Mouse (Mus musculus): ENCODE data around the gene Ifna11. TPM values are rescaled to one million over a fixed set of nuclear protein-coding genes. Genes with fewer than 3 reads are reported as not detected.
A peak's percentile ranks its signal among the peaks of the same experiment; 100 is the strongest.

Ifna11 gene
- polyA plus RNA-seq, 1 experiment from 2014 or later: not detected

GRCm38 (mm10) chr4:88859214-88859613, 39.5 kb downstream of the Ifna11 start:
- no peak overlapping the region for H3K9ac ChIP-seq (ENCODE audit: low read depth, low read length)
- H3K27me3 ChIP-seq (replicated peaks; ENCODE audit: control insufficient read depth, insufficient read depth, low read length): no peaks in the 10 kb centered on the region
- no peaks in the 10 kb centered on the region for H3K4me1 ChIP-seq (ENCODE audit: control insufficient read depth, insufficient read depth, low read depth, low read length)
- no peaks in the 10 kb centered on the region for H3K9me3 ChIP-seq (ENCODE audit: control insufficient read depth, low read length)
- H3K4me2 ChIP-seq (ENCODE audit: low read length): no peak overlapping the region
- no peak overlapping the region for H3K4me3 ChIP-seq (ENCODE audit: low read length)
- no peaks in the 10 kb centered on the region for H3K36me3 ChIP-seq (ENCODE audit: control insufficient read depth, insufficient read depth, low read length)
- ATAC-seq: no peak
- H3K27ac ChIP-seq (ENCODE audit: low read depth, low read length): no peak overlapping the region

DNA sequence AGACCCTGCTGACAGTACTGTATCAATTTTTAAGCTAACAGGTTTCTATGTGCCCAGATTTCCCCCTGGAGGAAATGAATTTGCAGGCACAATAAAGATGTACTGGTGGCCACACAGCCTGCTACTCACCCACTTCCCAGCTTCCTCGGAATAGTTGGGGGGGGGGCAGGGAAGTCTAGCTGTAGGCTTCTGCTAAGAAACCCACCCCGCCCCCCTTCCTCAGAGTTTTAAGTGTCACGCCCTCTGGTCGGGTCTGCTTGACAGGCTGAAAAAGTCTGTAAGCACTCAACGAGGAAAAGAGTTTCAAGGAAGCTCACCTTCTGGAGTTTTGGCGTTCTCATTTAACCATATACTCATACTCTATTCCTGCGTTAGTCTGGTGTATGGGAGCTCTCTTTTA, 43.5 kb downstream of the Ifna11 start:
- H3K9ac ChIP-seq (ENCODE audit: low read depth, low read length): no peak overlapping the region
- H3K27ac ChIP-seq (ENCODE audit: low read depth, low read length): no peak overlapping the region
- no peaks in the 10 kb centered on the region for H3K36me3 ChIP-seq (ENCODE audit: control insufficient read depth, insufficient read depth, low read length)
- ATAC-seq: no peak
- no peaks in the 10 kb centered on the region for H3K9me3 ChIP-seq (ENCODE audit: control insufficient read depth, low read length)
- 3% methylated on average over 7 of the region's 7 CpGs for WGBS
- H3K4me3 ChIP-seq (ENCODE audit: low read length): no peak overlapping the region
- H3K4me1 ChIP-seq (ENCODE audit: control insufficient read depth, insufficient read depth, low read depth, low read length): peaks cover 2% of the 10 kb centered on the region
- H3K4me2 ChIP-seq (ENCODE audit: low read length): no peak overlapping the region
- H3K27me3 ChIP-seq (replicated peaks; ENCODE audit: control insufficient read depth, insufficient read depth, low read length): no peaks in the 10 kb centered on the region; the same call in 1 of the 2 replicates

- peaks cover 2% of the 10 kb centered on the region for H3K4me1 ChIP-seq (ENCODE audit: control insufficient read depth, insufficient read depth, low read depth, low read length)
- no peak overlapping the region for H3K4me3 ChIP-seq (ENCODE audit: low read length)
- ATAC-seq: no peak
- no peak overlapping the region for H3K4me2 ChIP-seq (ENCODE audit: low read length)
- H3K36me3 ChIP-seq (ENCODE audit: control insufficient read depth, insufficient read depth, low read length): no peaks in the 10 kb centered on the region
- no peaks in the 10 kb centered on the region; the same call in 1 of the 2 replicates for H3K27me3 ChIP-seq (replicated peaks; ENCODE audit: control insufficient read depth, insufficient read depth, low read length)
- H3K9ac ChIP-seq (ENCODE audit: low read depth, low read length): no peak overlapping the region
- no peaks in the 10 kb centered on the region for H3K9me3 ChIP-seq (ENCODE audit: control insufficient read depth, low read length)
- WGBS: 71% methylated on average over 9 of the region's 9 CpGs
- H3K27ac ChIP-seq (ENCODE audit: low read depth, low read length): no peak overlapping the region
Measured at GRCm38 (mm10) chr4:88864599-88864998, 44.8 kb downstream of the Ifna11 start.

- Histone ChIP-seq H3K4me1 (ENCODE audit: control insufficient read depth, insufficient read depth, low read depth, low read length) (peaks cover 2% of the 10 kb centered on the region), H3K27me3 (replicated peaks; ENCODE audit: control insufficient read depth, insufficient read depth, low read length) (no peaks in the 10 kb centered on the region; the same call in 1 of the 2 replicates), H3K36me3 (ENCODE audit: control insufficient read depth, insufficient read depth, low read length) (no peaks in the 10 kb centered on the region), H3K4me2 (ENCODE audit: low read length) (no peak overlapping the region), H3K9me3 (ENCODE audit: control insufficient read depth, low read length) (no peaks in the 10 kb centered on the region), H3K4me3 (ENCODE audit: low read length) (no peak overlapping the region), H3K9ac (ENCODE audit: low read depth, low read length) (no peak overlapping the region), H3K27ac (ENCODE audit: low read depth, low read length) (no peak overlapping the region)
- ATAC-seq: no peak
- 60% methylated on average over 6 of the region's 6 CpGs for WGBS
Measured at GRCm38 (mm10) chr4:88865011-88865569, 45.3 kb downstream of the Ifna11 start.

GRCm38 (mm10) chr4:88867366-88867925, 47.7 kb downstream of the Ifna11 start:
- Histone ChIP-seq H3K27me3 (replicated peaks; ENCODE audit: control insufficient read depth, insufficient read depth, low read length) (no peaks in the 10 kb centered on the region; the same call in 1 of the 2 replicates), H3K9me3 (ENCODE audit: control insufficient read depth, low read length) (no peaks in the 10 kb centered on the region), H3K36me3 (ENCODE audit: control insufficient read depth, insufficient read depth, low read length) (no peaks in the 10 kb centered on the region), H3K4me1 (ENCODE audit: control insufficient read depth, insufficient read depth, low read depth, low read length) (peaks cover 2% of the 10 kb centered on the region), H3K27ac (ENCODE audit: low read depth, low read length) (no peak overlapping the region), H3K4me2 (ENCODE audit: low read length) (peak overlapping the region; percentile 94), H3K4me3 (ENCODE audit: low read length) (peak overlapping the region; percentile 52), H3K9ac (ENCODE audit: low read depth, low read length) (peak overlapping the region; percentile 53; the same call in 1 of the 2 replicates)
- 1% methylated on average over 8 of the region's 8 CpGs for WGBS
- peak; percentile 80 for ATAC-seq

- H3K36me3 ChIP-seq (ENCODE audit: control insufficient read depth, insufficient read depth, low read length): no peaks in the 10 kb centered on the region
- peak overlapping the region; percentile 52 for H3K4me3 ChIP-seq (ENCODE audit: low read length)
- peaks cover 2% of the 10 kb centered on the region for H3K4me1 ChIP-seq (ENCODE audit: control insufficient read depth, insufficient read depth, low read depth, low read length)
- H3K9ac ChIP-seq (ENCODE audit: low read depth, low read length): peak overlapping the region; percentile 53
- no peak overlapping the region for H3K27ac ChIP-seq (ENCODE audit: low read depth, low read length)
- H3K9me3 ChIP-seq (ENCODE audit: control insufficient read depth, low read length): no peaks in the 10 kb centered on the region
- WGBS: 7% methylated on average over 31 of the region's 31 CpGs
- ATAC-seq: peak; percentile 74
- no peaks in the 10 kb centered on the region; the same call in 1 of the 2 replicates for H3K27me3 ChIP-seq (replicated peaks; ENCODE audit: control insufficient read depth, insufficient read depth, low read length)
- H3K4me2 ChIP-seq (ENCODE audit: low read length): peak overlapping the region; percentile 94
Measured at GRCm38 (mm10) chr4:88867926-88868911, 48.5 kb downstream of the Ifna11 start.

Other genes with a start within 250 kb of the Ifna11 start
- gene Ifna14, start 248.2 kb upstream of the Ifna11 start, polyA plus RNA-seq (2015; fragmentation: Nextera tagmentation; extraction: Ambion mirVana): not detected in 2 replicates
- gene Ifna9, start 227.6 kb upstream of the Ifna11 start, polyA plus RNA-seq (2015; fragmentation: Nextera tagmentation; extraction: Ambion mirVana): not detected in 2 replicates
- gene Ifna12, start 216.6 kb upstream of the Ifna11 start, polyA plus RNA-seq (2015; fragmentation: Nextera tagmentation; extraction: Ambion mirVana): not detected in 2 replicates
- gene C87499, start 185.5 kb upstream of the Ifna11 start, polyA plus RNA-seq (2015; fragmentation: Nextera tagmentation; extraction: Ambion mirVana): not detected in 2 replicates
- gene Ifna13, start 175.5 kb upstream of the Ifna11 start, polyA plus RNA-seq (2015; fragmentation: Nextera tagmentation; extraction: Ambion mirVana): not detected in 2 replicates
- gene Ifna16, start 143.0 kb upstream of the Ifna11 start, polyA plus RNA-seq (2015; fragmentation: Nextera tagmentation; extraction: Ambion mirVana): not detected in 2 replicates
- gene Ifna2, start 136.0 kb upstream of the Ifna11 start, polyA plus RNA-seq (2015; fragmentation: Nextera tagmentation; extraction: Ambion mirVana): not detected in 2 replicates
- gene Ifnab, start 128.6 kb upstream of the Ifna11 start, polyA plus RNA-seq (2015; fragmentation: Nextera tagmentation; extraction: Ambion mirVana): not detected in 2 replicates
- gene Gm26566, start 98.2 kb upstream of the Ifna11 start, polyA plus RNA-seq (2015; fragmentation: Nextera tagmentation; extraction: Ambion mirVana): 1.3 and 1.5 TPM in 2 replicates
- gene Klhl9, start 97.5 kb upstream of the Ifna11 start, polyA plus RNA-seq (2015; fragmentation: Nextera tagmentation; extraction: Ambion mirVana): 90.3 and 104 TPM in 2 replicates
- not detected in 2 replicates for gene Gm13271, start 65.1 kb upstream of the Ifna11 start, polyA plus RNA-seq (2015; fragmentation: Nextera tagmentation; extraction: Ambion mirVana)
- not detected in 2 replicates for gene Gm13283, start 59.8 kb upstream of the Ifna11 start, polyA plus RNA-seq (2015; fragmentation: Nextera tagmentation; extraction: Ambion mirVana)
- not detected in 2 replicates for gene Gm13290, start 46.1 kb upstream of the Ifna11 start, polyA plus RNA-seq (2015; fragmentation: Nextera tagmentation; extraction: Ambion mirVana)
- gene Gm13289, start 43.0 kb upstream of the Ifna11 start, polyA plus RNA-seq (2015; fragmentation: Nextera tagmentation; extraction: Ambion mirVana): not detected in 2 replicates
- gene Gm13272, start 40.1 kb upstream of the Ifna11 start, polyA plus RNA-seq (2015; fragmentation: Nextera tagmentation; extraction: Ambion mirVana): not detected in 2 replicates
- not detected in 2 replicates for gene Ifnz, start 37.8 kb upstream of the Ifna11 start, polyA plus RNA-seq (2015; fragmentation: Nextera tagmentation; extraction: Ambion mirVana)
- not detected in 2 replicates for gene Gm13276, start 34.2 kb upstream of the Ifna11 start, polyA plus RNA-seq (2015; fragmentation: Nextera tagmentation; extraction: Ambion mirVana)
- not detected in 2 replicates for gene Gm13277, start 31.3 kb upstream of the Ifna11 start, polyA plus RNA-seq (2015; fragmentation: Nextera tagmentation; extraction: Ambion mirVana)
- not detected in 2 replicates for gene Gm13278, start 28.4 kb upstream of the Ifna11 start, polyA plus RNA-seq (2015; fragmentation: Nextera tagmentation; extraction: Ambion mirVana)
- gene Gm13275, start 25.5 kb upstream of the Ifna11 start, polyA plus RNA-seq (2015; fragmentation: Nextera tagmentation; extraction: Ambion mirVana): not detected in 2 replicates
- gene Gm13279, start 22.6 kb upstream of the Ifna11 start, polyA plus RNA-seq (2015; fragmentation: Nextera tagmentation; extraction: Ambion mirVana): not detected in 2 replicates
- 0.21 TPM in 1 of 2 replicates, not detected in the other for gene Gm13285, start 20.3 kb upstream of the Ifna11 start, polyA plus RNA-seq (2015; fragmentation: Nextera tagmentation; extraction: Ambion mirVana)
- gene Gm13287, start 16.7 kb upstream of the Ifna11 start, polyA plus RNA-seq (2015; fragmentation: Nextera tagmentation; extraction: Ambion mirVana): not detected in 2 replicates
- not detected in 2 replicates for gene Gm13288, start 14.4 kb upstream of the Ifna11 start, polyA plus RNA-seq (2015; fragmentation: Nextera tagmentation; extraction: Ambion mirVana)
- not detected in 2 replicates for gene Ifna7, start 3.7 kb upstream of the Ifna11 start, polyA plus RNA-seq (2015; fragmentation: Nextera tagmentation; extraction: Ambion mirVana)
- not detected in 2 replicates for gene Ifna6, start 7.5 kb downstream of the Ifna11 start, polyA plus RNA-seq (2015; fragmentation: Nextera tagmentation; extraction: Ambion mirVana)
- not detected in 2 replicates for gene Ifna5, start 15.6 kb downstream of the Ifna11 start, polyA plus RNA-seq (2015; fragmentation: Nextera tagmentation; extraction: Ambion mirVana)
- gene Ifna4, start 21.9 kb downstream of the Ifna11 start, polyA plus RNA-seq (2015; fragmentation: Nextera tagmentation; extraction: Ambion mirVana): not detected in 2 replicates
- not detected in 2 replicates for gene Ifna1, start 30.1 kb downstream of the Ifna11 start, polyA plus RNA-seq (2015; fragmentation: Nextera tagmentation; extraction: Ambion mirVana)
- gene Ifne, start 60.2 kb downstream of the Ifna11 start, polyA plus RNA-seq (2015; fragmentation: Nextera tagmentation; extraction: Ambion mirVana): not detected in 2 replicates

Measured in hindbrain, embryonic 16.5 days (tissue).